Mouse (Mus musculus): ENCODE data around the gene Coa4.

DNA sequence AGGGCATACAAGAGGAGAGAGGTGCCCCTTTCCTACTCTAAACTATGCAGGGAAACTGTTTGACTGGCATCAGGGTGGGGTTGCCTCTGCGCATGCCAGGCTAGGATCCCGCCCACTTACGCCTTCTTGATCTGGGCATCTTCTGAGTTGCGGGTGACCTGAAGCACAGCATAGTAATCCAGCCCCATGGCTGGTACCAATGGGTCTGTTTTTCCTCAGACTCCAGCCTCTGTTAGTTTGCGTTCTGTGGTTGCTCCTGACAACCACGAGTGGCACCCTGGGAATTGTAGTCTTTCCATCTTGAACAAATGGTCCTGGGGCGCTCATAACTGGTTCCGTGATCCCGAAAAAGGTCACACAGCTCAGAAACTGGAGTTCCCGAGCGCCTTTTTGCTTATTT is 22.3 kb upstream of the Coa4 start, which contains the start of gene Dnajb13:
- TF ChIP-seq FLI1 (IDR thresholded peaks at IDR 0.05; ENCODE audit: low read length) (no peak), GATA1 (IDR thresholded peaks at IDR 0.05; ENCODE audit: borderline replicate concordance, low read length) (no peak)

All from megakaryocyte, embryonic 14.5 days (primary cell).